Mouse (Mus musculus): ENCODE data around the gene Gm28870.
"Not testable (repeated sequence)": the region's sequence is repeated elsewhere in the genome, so short reads cannot be mapped to it uniquely, and the experiment has no call there.

Gm28870 gene

DNA sequence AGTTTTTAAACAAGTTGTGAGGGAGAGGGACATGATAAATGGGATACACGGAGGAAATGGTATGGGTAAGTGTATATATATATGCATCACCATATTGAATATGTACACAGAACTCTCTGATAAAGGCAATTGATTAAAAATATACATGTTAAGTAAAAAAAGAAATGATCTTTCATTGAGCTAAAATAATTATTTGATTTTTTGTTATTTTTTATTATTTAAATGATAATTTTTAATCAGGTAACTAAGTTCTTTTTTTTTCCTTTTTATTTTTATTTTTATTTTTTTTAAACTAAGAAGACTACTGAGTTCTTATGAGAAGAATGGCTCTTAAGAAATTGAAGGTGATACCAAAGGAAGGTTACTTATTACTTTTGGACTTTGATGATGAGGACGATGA, at the start of gene Gm28870:
Gene Gm28870, plus strand, starts transcription at position 301 of the 400 bp plus-strand sequence.
- DNase-seq: not testable (repeated sequence)
